In the genomic region with DNA sequence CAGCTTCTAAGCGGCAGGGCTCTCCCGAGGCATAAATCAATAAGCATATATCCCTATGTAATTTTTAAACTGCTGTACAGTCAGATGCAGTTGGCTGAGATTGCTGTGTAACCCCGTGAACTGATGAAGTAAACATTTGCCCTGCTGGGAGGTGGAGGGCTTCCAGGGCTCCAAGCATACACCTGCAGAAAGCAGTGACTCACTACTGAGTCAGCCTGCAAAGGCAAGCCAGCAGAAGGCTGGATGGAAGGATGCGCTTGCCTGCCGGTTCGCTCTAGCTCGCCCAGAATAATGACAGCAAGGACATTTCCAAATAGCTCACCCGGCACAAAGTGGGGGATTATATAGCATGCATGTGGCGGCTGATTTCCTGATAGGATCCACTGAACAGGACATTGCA, we compare ENCODE assay signal across 7 mouse cellular contexts.
DNase-seq lines count a peak whose midpoint lies in the region.

No protein-coding gene starts in this region.

- intact Hi-C loops in left cerebral cortex, postnatal 10 days (cut with DNase I): no loop called here
- intact Hi-C loops in heart, postnatal 36 days (cut with DNase I): no loop called here

- DNase-seq in left cerebral cortex, adult 18-20 months (ENCODE audit: low spot score in 2 of 2): peak; percentile 34 to 55
- no peak for DNase-seq in left cerebral cortex, postnatal 10 days (ENCODE audit: extremely low spot score in 1 of 2, low spot score in 2 of 2)
- DNase-seq in cerebellum, adult 8-10 months: peak; percentile 25
- peak; percentile 11 to 58 for DNase-seq in left cerebral cortex, adult 9 months (ENCODE audit: low spot score in 2 of 2)
- DNase-seq in right cerebral cortex, postnatal 14 days: peak; percentile 20
- no peak for DNase-seq in heart, postnatal 36 days
- DNase-seq in embryo, embryonic 10.5 days (ENCODE audit: low spot score): no peak

Comparison
In these comparisons a context has a peak if more than half of its experiments do, and no peak if none do; other contexts are left out.
1. DNase-seq: peak in left cerebral cortex, adult 18-20 months (2 of 2), cerebellum, adult 8-10 months (single experiment), left cerebral cortex, adult 9 months (2 of 2) and right cerebral cortex, postnatal 14 days (single experiment); none in left cerebral cortex, postnatal 10 days (0 of 2), heart, postnatal 36 days (0 of 2) and embryo, embryonic 10.5 days (single experiment).